Mouse (Mus musculus): Measurements from ENCODE around the gene Erich6.

DNA sequence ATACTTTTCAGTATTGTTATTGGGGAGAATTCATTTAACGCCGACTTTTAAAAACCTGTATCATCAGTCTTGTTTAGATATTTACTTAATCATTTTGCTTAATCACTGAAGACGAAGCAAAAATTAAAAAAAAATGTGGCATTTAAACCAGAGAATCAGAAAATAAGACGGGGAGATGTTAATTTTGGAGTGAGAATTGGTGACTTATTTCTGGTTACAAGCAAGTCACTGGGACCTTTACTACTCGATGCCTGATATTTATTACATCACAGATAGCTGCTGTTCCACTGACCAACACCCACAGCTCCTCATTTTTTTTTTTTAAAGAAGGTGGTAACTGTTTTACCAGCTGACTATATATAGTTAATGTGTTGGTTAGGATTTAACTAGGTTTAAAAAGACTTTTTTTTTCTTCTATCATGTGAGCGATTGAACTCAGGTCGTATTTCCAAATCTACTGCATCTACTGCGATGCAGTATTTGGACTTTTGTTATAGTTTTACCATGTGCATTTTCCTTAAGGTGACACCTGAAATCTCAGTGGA, 59.4 kb downstream of the Erich6 start:
- TF ChIP-seq CTCF (IDR thresholded peaks at IDR 0.05; ENCODE audit: extremely low read depth, insufficient read length, insufficient replicate concordance, low read depth, low read length), result no peak
- TF ChIP-seq POLR2A (IDR thresholded peaks at IDR 0.05; ENCODE audit: low read depth, low read length), result no peak
